Mouse (Mus musculus) macrophage (primary cell): ENCODE measurements around the gene Cd300ld3. TPM values are rescaled to one million over a fixed set of nuclear protein-coding genes. Genes with fewer than 3 reads are reported as not detected.

Source experiments
- H3K27ac ChIP-seq: fragments of 350-480 bp; formaldehyde crosslinking; 2 replicates; pipeline ENCODE4 v1.9.0; 2021
- H3K36me3 ChIP-seq: fragments of 350-480 bp; formaldehyde crosslinking; 2 replicates; pipeline ENCODE4 v1.9.0; 2021; ENCODE audit errors: inconsistent target
- H3K4me3 ChIP-seq: fragments of 350-480 bp; formaldehyde crosslinking; 2 replicates; pipeline ENCODE4 v1.9.0; 2021; ENCODE audit errors: inconsistent target
- H3K79me2 ChIP-seq: fragments of 350-480 bp; formaldehyde crosslinking; 2 replicates; pipeline ENCODE4 v1.9.0; 2021; ENCODE audit errors: inconsistent target
- WGBS: methylation state at CpG from one replicate; pipeline ENCODE4 v1.1.7; 2026; ENCODE audit warnings: inconsistent platforms; ENCODE audit not compliant: missing documents; 5-methylcytosine and 5-hydroxymethylcytosine counted together
- polyA plus RNA-seq: library from polyadenylated mRNA; stranded (reverse); fragments of 250-400 nt; gene quantifications from 3 replicates; pipeline ENCODE4 v1.2.4, GENCODE M21; 2018; ENCODE audit warnings: inconsistent platforms

Cd300ld3 gene
- polyA plus RNA-seq, 1 experiment from 2014 or later = 1,001 TPM

DNA sequence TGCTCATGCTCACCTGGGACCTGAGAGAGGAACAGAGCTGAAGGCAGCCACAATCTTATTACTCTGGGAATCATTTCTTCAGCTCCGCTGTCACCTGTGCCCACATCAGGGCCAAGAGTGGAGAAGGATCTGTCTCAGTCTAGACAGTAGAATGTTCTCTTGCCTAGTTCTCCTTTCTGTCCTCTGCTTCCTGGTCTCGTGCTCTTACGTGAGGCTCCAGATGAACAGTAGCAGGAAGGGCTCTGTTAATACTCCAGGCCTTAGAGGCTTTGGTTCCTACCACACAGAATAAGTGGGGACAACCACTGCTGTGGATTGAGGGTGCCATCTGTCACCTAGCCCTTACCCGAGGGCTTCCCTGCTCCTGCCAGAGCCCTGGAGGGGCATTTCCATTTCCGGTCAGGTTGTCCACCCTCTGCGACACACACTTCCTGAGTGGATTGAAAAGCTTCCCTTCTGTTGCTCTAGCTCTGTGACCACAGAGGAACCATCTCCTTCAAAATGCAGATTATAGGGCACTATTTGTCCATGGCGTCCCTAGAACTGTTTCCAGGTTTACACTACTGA is 46.7 kb downstream of the Cd300ld3 start, which contains the start of gene Cd300c2:
Gene Cd300c2 (minus strand): TSS at position 407 of the 567 bp plus-strand sequence.
- Histone ChIP-seq H3K4me3 (peak within 1 kb of the TSS; percentile 55), H3K36me3 (peaks cover 22% of the 10 kb centered on the region), H3K27ac (peak within 1 kb of the TSS; percentile 96), H3K79me2 (peaks cover 59% of the 10 kb centered on the region)
- WGBS = 12% methylated on average over 7 of the region's 7 CpGs

Other genes starting within 250 kb of the Cd300ld3 start
- gene Gpr142, start 249.5 kb downstream of the Cd300ld3 start, polyA plus RNA-seq = not detected in 3 replicates
- gene Gprc5c, start 197.3 kb downstream of the Cd300ld3 start, polyA plus RNA-seq = 1.8 to 17.4 TPM (median 8.2 TPM) in 3 replicates
- 86.9 to 197 TPM (median 152 TPM) in 3 replicates for gene Cd300a, start 158.4 kb downstream of the Cd300ld3 start, polyA plus RNA-seq
- 149 to 198 TPM (median 167 TPM) in 3 replicates for gene Cd300lb, start 114.0 kb downstream of the Cd300ld3 start, polyA plus RNA-seq
- gene Cd300c, start 79.3 kb downstream of the Cd300ld3 start, polyA plus RNA-seq = 0.56 TPM in 1 of 3 replicates, not detected in the others
- 65.0 to 269 TPM (median 145 TPM) in 3 replicates for gene Cd300ld, start 58.5 kb downstream of the Cd300ld3 start, polyA plus RNA-seq
- gene Cd300c2, start 46.5 kb downstream of the Cd300ld3 start, polyA plus RNA-seq = 329 to 356 TPM (median 335 TPM) in 3 replicates
- gene Cd300ld2, start 32.2 kb downstream of the Cd300ld3 start, polyA plus RNA-seq = 0.44 to 2.5 TPM (median 1.1 TPM) in 3 replicates
- gene Cd300ld4, start 21.4 kb downstream of the Cd300ld3 start, polyA plus RNA-seq = 22.8 to 58.2 TPM (median 33.8 TPM) in 3 replicates
- 8.7 to 52.5 TPM (median 20.9 TPM) in 3 replicates for gene Cd300ld5, start 10.6 kb downstream of the Cd300ld3 start, polyA plus RNA-seq
- gene Cd300e, start 13.8 kb upstream of the Cd300ld3 start, polyA plus RNA-seq = 0.23 to 1.8 TPM (median 0.40 TPM) in 3 replicates
- gene Rab37, start 43.0 kb upstream of the Cd300ld3 start, polyA plus RNA-seq = 0.43 to 1.1 TPM (median 0.64 TPM) in 3 replicates
- gene Cd300lf, start 85.6 kb upstream of the Cd300ld3 start, polyA plus RNA-seq = 76.9 to 122 TPM (median 90.4 TPM) in 3 replicates
- 158 to 302 TPM (median 169 TPM) in 3 replicates for gene Slc9a3r1, start 114.9 kb upstream of the Cd300ld3 start, polyA plus RNA-seq
- 86.7 to 149 TPM (median 97.3 TPM) in 3 replicates for gene Tmem104, start 139.1 kb upstream of the Cd300ld3 start, polyA plus RNA-seq
- gene Nat9, start 139.4 kb upstream of the Cd300ld3 start, polyA plus RNA-seq = 49.9 to 79.6 TPM (median 50.9 TPM) in 3 replicates
- not detected in 3 replicates for gene Grin2c, start 218.8 kb upstream of the Cd300ld3 start, polyA plus RNA-seq
- 2.3 to 6.0 TPM (median 4.3 TPM) in 3 replicates for gene Fdxr, start 228.6 kb upstream of the Cd300ld3 start, polyA plus RNA-seq
- gene Fads6, start 249.3 kb upstream of the Cd300ld3 start, polyA plus RNA-seq = 0.52 to 1.4 TPM (median 0.90 TPM) in 3 replicates